Mouse (Mus musculus) MEL (cell line): Measurements from ENCODE around the gene Pcdh19. TPM values are rescaled to one million over a fixed set of nuclear protein-coding genes. Genes with fewer than 3 reads are reported as not detected.

Source experiments
- DNase-seq: peaks from one replicate; pipeline ENCODE4 v3.0.0; 2011; ENCODE audit warnings: low read depth, low spot score
- H3K27ac ChIP-seq: 2 replicates; pipeline ENCODE4 v1.5.1; 2012; ENCODE audit warnings: low read depth, mild to moderate bottlenecking, control low read depth, low read length, moderate library complexity; ENCODE audit not compliant: control insufficient read depth
- H3K27me3 ChIP-seq, 2 experiments: fragments of 150-350 bp in 1 of 2; sonication (generic) in 1 of 2; 2 replicates each; pipeline ENCODE4 v1.6.1; 2012; ENCODE audit warnings: low read length in 2 of 2, mild to moderate bottlenecking in 2 of 2, improper control_type of control experiment in 1 of 2, moderate library complexity in 1 of 2; ENCODE audit not compliant: insufficient read depth in 2 of 2, control insufficient read depth in 1 of 2
- H3K36me3 ChIP-seq, 2 experiments: 2 replicates each; pipeline ENCODE4 v1.6.1; 2012 to 2014; ENCODE audit warnings: low read length in 2 of 2, improper control_type of control experiment in 1 of 2, inconsistent platforms in 1 of 2, mild to moderate bottlenecking in 1 of 2; ENCODE audit not compliant: insufficient read depth in 2 of 2, control insufficient read depth in 1 of 2
- H3K4me1 ChIP-seq, 2 experiments: fragments of 150-350 bp in 1 of 2; sonication (generic) in 1 of 2; 2 replicates each; pipeline ENCODE4 v1.6.1; 2012; ENCODE audit warnings: low read length in 2 of 2, improper control_type of control experiment in 1 of 2, mild to moderate bottlenecking in 1 of 2; ENCODE audit not compliant: insufficient read depth in 2 of 2, control insufficient read depth in 1 of 2
- H3K4me3 ChIP-seq, 2 experiments: fragments of 150-350 bp in 1 of 2; sonication (generic) in 1 of 2; 2 replicates each; pipeline ENCODE4 v1.5.1; 2012; ENCODE audit warnings: low read depth in 2 of 2, low read length in 2 of 2, mild to moderate bottlenecking in 2 of 2, moderate library complexity in 2 of 2, control low read depth in 1 of 2, improper control_type of control experiment in 1 of 2; ENCODE audit not compliant: control insufficient read depth in 1 of 2, insufficient read depth in 1 of 2
- H3K79me2 ChIP-seq: 2 replicates; pipeline ENCODE4 v1.6.1; 2012; ENCODE audit warnings: mild to moderate bottlenecking, low read length, moderate library complexity; ENCODE audit not compliant: control insufficient read depth, poor library complexity, insufficient read depth
- H3K9ac ChIP-seq: 2 replicates; pipeline ENCODE4 v1.6.1; 2012; ENCODE audit warnings: low read depth, mild to moderate bottlenecking, control low read depth, low read length, moderate library complexity; ENCODE audit not compliant: control insufficient read depth, poor library complexity, severe bottlenecking
- H3K9me3 ChIP-seq: fragments of 150-350 bp; sonication (generic); replicated peaks from 2 replicates; pipeline ENCODE4 v1.6.1; 2012; ENCODE audit warnings: mild to moderate bottlenecking, low read length, improper control_type of control experiment, moderate library complexity; ENCODE audit not compliant: insufficient read depth
- CHD2 ChIP-seq: IDR thresholded peaks from 2 replicates; pipeline ENCODE4 v1.6.1; 2011; ENCODE audit warnings: low read length, improper control_type of control experiment
- EP300 ChIP-seq, 2 experiments: IDR thresholded peaks; 2 replicates each; pipeline ENCODE4 v1.6.1; 2011; ENCODE audit warnings: improper control_type of control experiment in 2 of 2, low read length in 2 of 2, low read depth in 1 of 2, mild to moderate bottlenecking in 1 of 2
- ETS1 ChIP-seq: IDR thresholded peaks from 2 replicates; pipeline ENCODE4 v1.6.1; 2012; ENCODE audit warnings: low read depth, mild to moderate bottlenecking, inconsistent platforms, low read length, improper control_type of control experiment, moderate library complexity
- MAX ChIP-seq: IDR thresholded peaks from 2 replicates; pipeline ENCODE4 v1.6.1; 2011; ENCODE audit warnings: low read length, improper control_type of control experiment
- MEF2A ChIP-seq: IDR thresholded peaks from 2 replicates; pipeline ENCODE4 v1.6.1; 2014; ENCODE audit warnings: low read depth, mild to moderate bottlenecking, inconsistent platforms, low read length, improper control_type of control experiment; ENCODE audit not compliant: poor library complexity, insufficient replicate concordance, severe bottlenecking; ENCODE audit errors: extremely low read depth
- MXI1 ChIP-seq: IDR thresholded peaks from 2 replicates; pipeline ENCODE4 v1.6.1; 2011; ENCODE audit warnings: mild to moderate bottlenecking, low read depth, low read length, improper control_type of control experiment
- MYB ChIP-seq: IDR thresholded peaks from 2 replicates; pipeline ENCODE4 v1.6.1; 2011; ENCODE audit warnings: mild to moderate bottlenecking, low read depth, low read length, improper control_type of control experiment
- NELFE ChIP-seq: IDR thresholded peaks from 2 replicates; pipeline ENCODE4 v1.6.1; 2011; ENCODE audit warnings: low read depth, low read length, improper control_type of control experiment
- NRF1 ChIP-seq: IDR thresholded peaks from 2 replicates; pipeline ENCODE4 v1.6.1; 2014; ENCODE audit warnings: low read depth, mild to moderate bottlenecking, inconsistent platforms, low read length, improper control_type of control experiment, moderate library complexity; ENCODE audit not compliant: poor library complexity, insufficient read depth, severe bottlenecking
- POLR2AphosphoS2 ChIP-seq: IDR thresholded peaks from 2 replicates; pipeline ENCODE4 v1.6.1; 2011; ENCODE audit warnings: low read length, improper control_type of control experiment
- POLR2AphosphoS5 ChIP-seq: IDR thresholded peaks from 2 replicates; pipeline ENCODE4 v1.6.1; 2012; ENCODE audit warnings: low read depth, borderline replicate concordance, mild to moderate bottlenecking, inconsistent platforms, low read length, moderate library complexity, mixed read lengths
- RAD21 ChIP-seq: IDR thresholded peaks from 2 replicates; pipeline ENCODE4 v1.6.1; 2011; ENCODE audit warnings: mild to moderate bottlenecking, low read depth, low read length, improper control_type of control experiment
- SMC3 ChIP-seq: IDR thresholded peaks from 2 replicates; pipeline ENCODE4 v1.6.1; 2011; ENCODE audit warnings: low read depth, low read length, improper control_type of control experiment
- TAL1 ChIP-seq: IDR thresholded peaks from 2 replicates; pipeline ENCODE4 v1.6.1; 2012; ENCODE audit warnings: mild to moderate bottlenecking, inconsistent platforms, low read length, moderate library complexity, mixed read lengths
- TBP ChIP-seq: IDR thresholded peaks from 2 replicates; pipeline ENCODE4 v1.8.0; 2011; ENCODE audit warnings: low read depth, low read length, improper control_type of control experiment
- TCF12 ChIP-seq: IDR thresholded peaks from 2 replicates; pipeline ENCODE4 v1.6.1; 2014; ENCODE audit warnings: low read depth, mild to moderate bottlenecking, inconsistent platforms, low read length, improper control_type of control experiment, moderate library complexity
- UBTF ChIP-seq: IDR thresholded peaks from 2 replicates; pipeline ENCODE4 v1.6.1; 2012; ENCODE audit warnings: low read depth, mild to moderate bottlenecking, inconsistent platforms, low read length, improper control_type of control experiment, moderate library complexity, borderline replicate concordance; ENCODE audit not compliant: insufficient read depth
- USF2 ChIP-seq, 2 experiments: IDR thresholded peaks; 2 replicates each; pipeline ENCODE4 v1.6.1; 2011 to 2012; ENCODE audit warnings: improper control_type of control experiment in 2 of 2, low read length in 2 of 2, borderline replicate concordance in 1 of 2, inconsistent platforms in 1 of 2, low read depth in 1 of 2, mild to moderate bottlenecking in 1 of 2; ENCODE audit not compliant: insufficient read depth in 1 of 2
- ZMIZ1 ChIP-seq: IDR thresholded peaks from 2 replicates; pipeline ENCODE4 v1.6.1; 2012; ENCODE audit warnings: low read depth, mild to moderate bottlenecking, inconsistent platforms, low read length, improper control_type of control experiment, moderate library complexity
- polyA plus RNA-seq, 2 experiments: library from polyadenylated mRNA; stranded (reverse) in 1 of 2; unstranded in 1 of 2; fragments of >175 nt in 1 of 2; fragments of >200 nt in 1 of 2; gene quantifications; 2 replicates each; pipeline versions ENCODE4 v1.2.1 to v1.2.4; 2012; ENCODE audit warnings: low replicate concordance in 2 of 2, low read depth in 1 of 2; ENCODE audit not compliant: insufficient read length in 2 of 2, insufficient read depth in 1 of 2, missing spikeins in 1 of 2
- total RNA-seq: library from RNA; depleted of rRNA; stranded (reverse); fragments of 300-350 nt; gene quantifications from 2 replicates; pipeline ENCODE4 v1.2.3, GENCODE M21; 2012

Pcdh19 gene
- total and polyA plus RNA-seq, 3 experiments: 0.04 TPM; not detected in 2

DNA sequence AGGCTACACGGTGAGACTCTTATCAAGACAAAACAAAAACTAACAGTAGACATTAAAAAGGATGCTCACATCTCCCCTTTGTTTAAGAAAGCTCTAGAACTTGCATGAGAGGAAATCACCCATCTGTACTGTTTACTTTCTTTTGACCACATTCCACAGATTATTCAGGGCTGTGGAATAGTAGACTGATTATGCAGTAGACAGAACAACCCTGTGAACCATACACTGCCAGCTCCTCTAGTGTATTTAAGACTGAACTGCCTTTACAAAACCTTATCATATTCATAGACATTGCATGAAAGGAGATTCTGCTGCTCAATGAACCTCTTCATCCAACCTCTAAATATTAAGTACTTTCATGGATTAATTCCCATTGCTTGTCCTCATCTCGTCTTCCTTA, 87.6 kb downstream of the Pcdh19 start:
- H3K4me1 ChIP-seq: peaks cover 3 to 12% of the 10 kb centered on the region in 2 experiments
- no peaks in the 10 kb centered on the region for H3K79me2 ChIP-seq
- H3K36me3 ChIP-seq: peaks cover 0 to 5% of the 10 kb centered on the region in 2 experiments; a peak in 2 of 4 replicates
- no peak overlapping the region for H3K27ac ChIP-seq
- H3K9me3 ChIP-seq: no peaks in the 10 kb centered on the region
- no peak overlapping the region for H3K4me3 ChIP-seq
- no peak overlapping the region for H3K9ac ChIP-seq
- no peak for DNase-seq
- no peaks in the 10 kb centered on the region for H3K27me3 ChIP-seq
- TF ChIP-seq TBP: no peak
- no peak for TF ChIP-seq TAL1
- TF ChIP-seq MYB: no peak
- no peak for TF ChIP-seq UBTF
- no peak for TF ChIP-seq CHD2
- TF ChIP-seq SMC3: no peak
- no peak for TF ChIP-seq MEF2A
- TF ChIP-seq NRF1: no peak
- no peak for TF ChIP-seq EP300 (IDR thresholded peaks at IDR 0.05; ENCODE audit: low read depth in 1 of 2, low read length in 2 of 2)

DNA sequence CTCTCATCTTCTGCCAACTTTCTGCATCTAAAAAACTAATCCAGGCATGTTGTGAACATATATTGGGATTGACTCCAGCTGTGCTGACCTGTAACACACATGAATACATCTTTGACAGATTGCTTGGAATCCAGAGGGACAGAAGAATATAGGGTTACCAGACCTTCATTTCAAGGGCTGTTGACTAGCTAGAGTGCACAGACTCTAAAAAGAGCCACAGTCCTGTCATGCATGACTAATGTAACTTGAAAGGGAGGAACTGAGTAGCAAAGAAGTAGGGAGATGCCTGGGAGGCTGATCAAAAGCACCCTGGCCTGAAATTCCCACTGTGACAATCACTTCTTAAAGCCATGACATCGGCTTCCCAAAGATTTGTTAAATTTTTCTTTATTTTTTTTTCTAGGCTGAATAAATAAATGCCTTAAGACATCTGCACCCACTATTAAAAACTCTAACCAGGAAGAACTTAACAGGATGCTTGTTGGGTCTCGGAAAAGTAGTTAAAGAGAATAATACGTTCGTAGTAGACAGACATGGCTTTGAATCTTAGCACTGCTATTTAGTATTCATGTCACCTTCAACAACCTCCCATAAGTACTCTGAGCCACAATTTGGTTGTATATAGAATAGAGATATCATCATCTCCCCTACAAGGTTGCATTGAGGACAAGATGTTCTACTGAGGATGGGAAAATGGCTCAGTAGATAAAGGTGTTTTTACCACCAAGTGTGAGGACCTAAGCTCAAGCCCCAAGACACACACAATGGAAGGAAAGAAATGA, 113.0 kb downstream of the Pcdh19 start:
- no peak for TF ChIP-seq ETS1
- TF ChIP-seq POLR2AphosphoS5: no peak
- TF ChIP-seq ZMIZ1: no peak
- no peak for TF ChIP-seq TBP
- no peak for TF ChIP-seq MXI1
- no peak for TF ChIP-seq POLR2AphosphoS2
- TF ChIP-seq NELFE: no peak
- no peak for TF ChIP-seq MAX
- no peak for TF ChIP-seq RAD21
- TF ChIP-seq TCF12: no peak
- no peak for TF ChIP-seq USF2 (IDR thresholded peaks at IDR 0.05; ENCODE audit: borderline replicate concordance in 1 of 2, insufficient read depth in 1 of 2, low read depth in 1 of 2, low read length in 2 of 2)
- TF ChIP-seq, all 39 proteins: peak for 0

More for the DNA sequence above, 113.0 kb downstream of the Pcdh19 start:
- Histone ChIP-seq H3K4me3 (no peak overlapping the region), H3K4me1 (no peaks in the 10 kb centered on the region), H3K9me3 (no peaks in the 10 kb centered on the region), H3K36me3 (no peaks in the 10 kb centered on the region), H3K79me2 (no peaks in the 10 kb centered on the region), H3K27me3 (no peaks in the 10 kb centered on the region), H3K9ac (no peak overlapping the region), H3K27ac (no peak overlapping the region)
- no peak for DNase-seq
